Mouse (Mus musculus): ENCODE measurements around the gene Erbin. TPM values are rescaled to one million over a fixed set of nuclear protein-coding genes. Genes with fewer than 3 reads are reported as not detected.

Erbin gene
- 1.3 and 6.6 TPM in 2 replicates for polyA plus RNA-seq (2012; ENCODE audit: insufficient read depth, low replicate concordance)

DNA sequence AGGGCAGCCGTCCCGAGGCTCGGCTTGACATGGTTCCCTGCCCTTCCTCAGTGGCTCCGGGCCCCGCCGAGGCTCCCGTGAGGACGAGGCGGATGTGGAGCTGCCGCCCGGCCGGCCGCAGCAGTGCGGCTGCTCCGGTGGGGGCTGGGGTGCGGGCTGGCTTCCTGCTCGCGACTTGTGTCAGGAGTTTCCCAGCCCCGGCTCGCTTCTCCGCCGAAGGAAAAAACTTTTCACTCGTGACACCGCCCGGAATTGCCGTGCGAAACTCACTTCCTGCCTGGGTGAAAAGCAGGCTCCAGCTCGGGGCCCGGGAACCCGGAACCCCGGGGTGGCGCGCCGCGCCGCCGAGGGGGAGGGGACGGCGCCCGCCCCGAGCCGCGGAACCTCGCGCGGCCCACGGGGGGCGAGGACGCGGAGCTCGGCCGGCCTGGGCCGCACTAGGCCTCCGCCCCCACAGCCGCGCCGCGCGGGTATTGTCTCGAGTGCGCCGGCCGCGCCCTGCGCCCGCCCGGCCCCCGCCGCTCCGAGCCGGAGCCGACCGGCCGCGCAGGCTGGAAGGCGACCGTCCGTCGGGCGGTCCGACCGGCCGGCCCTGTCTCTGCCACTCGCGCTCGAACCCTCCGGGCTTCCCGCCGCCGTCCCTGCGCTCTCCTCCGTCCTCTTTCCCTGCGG, at the start of gene Erbin:
Erbin (minus strand) TSS at position 254 of the 672 bp plus-strand sequence.
- no peak for TF ChIP-seq FLI1 (IDR thresholded peaks at IDR 0.05; ENCODE audit: low read length)
- TF ChIP-seq GATA1 (IDR thresholded peaks at IDR 0.05; ENCODE audit: borderline replicate concordance, low read length): no peak
- Histone ChIP-seq H3K27me3 (replicated peaks) (no peaks in the 10 kb centered on the region), H3K36me3 (replicated peaks; ENCODE audit: low read length) (peaks cover 9% of the 10 kb centered on the region), H3K4me1 (peaks cover 49% of the 10 kb centered on the region), H3K4me3 (replicated peaks) (peak within 1 kb of the TSS; percentile 91), H3K9me3 (no peaks in the 10 kb centered on the region)

DNA sequence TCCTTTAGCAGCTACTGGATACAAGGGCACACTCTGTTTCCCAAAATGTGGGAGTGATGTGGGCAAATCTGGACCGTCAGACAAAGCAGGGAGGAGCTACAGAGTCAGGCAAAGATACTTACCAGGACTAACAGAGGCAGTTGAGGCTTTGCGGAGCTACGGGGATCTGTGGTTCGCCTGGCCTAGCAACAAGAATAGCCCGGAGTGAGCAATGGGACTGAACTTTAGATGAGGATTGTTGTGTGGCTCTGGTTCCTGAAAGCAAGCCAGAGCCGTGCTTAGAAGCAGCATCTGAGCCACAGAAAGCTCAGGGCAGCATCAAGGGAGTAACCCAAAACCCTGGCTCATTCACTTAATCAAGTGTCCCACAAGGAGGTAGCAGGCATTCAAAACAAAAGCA, 49.6 kb upstream of the Erbin start:
- no peaks in the 10 kb centered on the region for H3K27me3 ChIP-seq (replicated peaks)
- H3K4me1 ChIP-seq: peaks cover 63% of the 10 kb centered on the region
- H3K9me3 ChIP-seq: peaks cover 6% of the 10 kb centered on the region; the same call in 1 of the 2 replicates
- TF ChIP-seq GATA1 (IDR thresholded peaks at IDR 0.05; ENCODE audit: borderline replicate concordance, low read length) (no peak), FLI1 (IDR thresholded peaks at IDR 0.05; ENCODE audit: low read length) (no peak)
- H3K36me3 ChIP-seq (replicated peaks; ENCODE audit: low read length): peaks cover 4% of the 10 kb centered on the region
- H3K4me3 ChIP-seq (replicated peaks): no peak overlapping the region

GRCm38 (mm10) chr13:103967987-103968386, 47.7 kb upstream of the Erbin start:
- Histone ChIP-seq H3K36me3 (replicated peaks; ENCODE audit: low read length) (peaks cover 4% of the 10 kb centered on the region), H3K4me3 (replicated peaks) (no peak overlapping the region), H3K4me1 (peaks cover 47% of the 10 kb centered on the region), H3K9me3 (peaks cover 10% of the 10 kb centered on the region; the same call in 1 of the 2 replicates), H3K27me3 (replicated peaks) (no peaks in the 10 kb centered on the region)
- no peak for TF ChIP-seq FLI1 (IDR thresholded peaks at IDR 0.05; ENCODE audit: low read length)
- TF ChIP-seq GATA1 (IDR thresholded peaks at IDR 0.05; ENCODE audit: borderline replicate concordance, low read length): no peak

- Histone ChIP-seq H3K4me1 (peaks cover 44% of the 10 kb centered on the region), H3K36me3 (replicated peaks; ENCODE audit: low read length) (peaks cover 4% of the 10 kb centered on the region), H3K9me3 (peaks cover 10% of the 10 kb centered on the region; the same call in 1 of the 2 replicates), H3K27me3 (replicated peaks) (no peaks in the 10 kb centered on the region), H3K4me3 (replicated peaks) (no peak overlapping the region)
- no peak for TF ChIP-seq FLI1 (IDR thresholded peaks at IDR 0.05; ENCODE audit: low read length)
- TF ChIP-seq GATA1 (IDR thresholded peaks at IDR 0.05; ENCODE audit: borderline replicate concordance, low read length): no peak
Measured at GRCm38 (mm10) chr13:103966696-103967215, 46.4 kb upstream of the Erbin start.

DNA sequence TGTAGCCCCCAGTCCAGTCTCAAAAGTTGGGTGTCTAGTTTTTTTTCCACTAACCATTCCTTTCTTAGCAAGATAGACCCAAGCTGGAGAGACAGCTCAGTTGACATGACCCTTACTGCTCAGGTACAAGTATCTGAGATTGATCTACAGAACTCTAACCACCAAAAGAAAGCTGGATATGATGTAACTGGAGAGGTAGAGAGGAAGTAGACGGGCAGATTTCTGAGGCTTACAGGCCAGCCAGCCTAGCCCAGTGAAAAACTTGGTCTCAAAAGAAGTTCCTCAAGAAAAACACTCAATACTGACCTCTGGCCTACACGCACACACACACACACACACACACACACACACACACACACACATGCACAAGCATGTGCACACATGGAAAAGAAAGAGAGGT, 44.9 kb upstream of the Erbin start:
- TF ChIP-seq FLI1 (IDR thresholded peaks at IDR 0.05; ENCODE audit: low read length) (no peak), GATA1 (IDR thresholded peaks at IDR 0.05; ENCODE audit: borderline replicate concordance, low read length) (no peak)
- peaks cover 37% of the 10 kb centered on the region for H3K4me1 ChIP-seq
- peaks cover 4% of the 10 kb centered on the region for H3K36me3 ChIP-seq (replicated peaks; ENCODE audit: low read length)
- H3K9me3 ChIP-seq: peaks cover 10% of the 10 kb centered on the region; the same call in 1 of the 2 replicates
- no peak overlapping the region for H3K4me3 ChIP-seq (replicated peaks)
- H3K27me3 ChIP-seq (replicated peaks): no peaks in the 10 kb centered on the region

DNA sequence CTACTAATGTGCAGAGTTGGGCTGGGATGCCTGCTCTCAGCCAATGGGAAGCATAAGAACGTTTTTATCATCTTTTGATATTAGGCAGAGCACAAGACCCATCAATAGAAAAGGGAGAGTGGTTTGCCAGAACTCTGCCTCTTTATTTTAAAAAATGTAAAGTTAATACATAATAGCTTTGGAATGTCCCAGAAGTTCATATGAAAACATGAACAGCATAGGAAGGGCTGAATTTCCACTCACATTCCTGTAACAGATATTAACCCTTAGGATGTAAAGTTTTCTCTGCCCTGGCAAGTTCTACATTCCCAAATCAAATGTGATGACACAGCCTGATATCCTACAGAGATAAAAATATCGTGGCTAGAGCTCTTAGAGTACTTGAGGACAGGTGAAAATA, 42.8 kb upstream of the Erbin start:
- H3K36me3 ChIP-seq (replicated peaks; ENCODE audit: low read length): peaks cover 4% of the 10 kb centered on the region

DNA sequence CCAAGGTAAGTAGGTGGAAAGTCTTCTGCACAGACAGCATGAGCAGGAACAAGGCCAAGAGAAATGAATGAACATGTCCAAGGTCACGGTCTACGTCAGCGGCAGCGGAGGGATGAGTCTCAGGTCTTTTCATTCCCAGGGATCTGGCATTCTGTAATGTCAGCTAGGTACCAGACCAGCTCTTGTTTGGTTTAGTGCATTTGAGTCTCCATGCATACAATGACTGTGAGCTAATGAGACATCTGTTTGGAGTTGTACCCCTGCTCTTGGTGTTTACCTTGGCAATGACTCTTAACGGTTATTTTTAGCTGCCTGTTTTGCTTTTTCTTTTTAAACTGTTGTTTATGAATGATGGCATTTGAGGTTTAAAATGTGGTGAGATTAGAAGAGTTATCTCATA, 39.5 kb upstream of the Erbin start:
- no peak overlapping the region for H3K4me3 ChIP-seq (replicated peaks)
- TF ChIP-seq FLI1 (IDR thresholded peaks at IDR 0.05; ENCODE audit: low read length) (no peak), GATA1 (IDR thresholded peaks at IDR 0.05; ENCODE audit: borderline replicate concordance, low read length) (no peak)
- H3K36me3 ChIP-seq (replicated peaks; ENCODE audit: low read length): no peaks in the 10 kb centered on the region
- H3K27me3 ChIP-seq (replicated peaks): no peaks in the 10 kb centered on the region
- H3K9me3 ChIP-seq: 0 out of 2 replicates have a peak, but pooled peaks cover 5% of the 10 kb centered on the region
- peaks cover 42% of the 10 kb centered on the region for H3K4me1 ChIP-seq

More for the DNA sequence above, 42.8 kb upstream of the Erbin start:
- no peak overlapping the region for H3K4me3 ChIP-seq (replicated peaks)
- peaks cover 10% of the 10 kb centered on the region; the same call in 1 of the 2 replicates for H3K9me3 ChIP-seq
- H3K4me1 ChIP-seq: peaks cover 38% of the 10 kb centered on the region
- no peaks in the 10 kb centered on the region for H3K27me3 ChIP-seq (replicated peaks)
- no peak for TF ChIP-seq GATA1 (IDR thresholded peaks at IDR 0.05; ENCODE audit: borderline replicate concordance, low read length)
- no peak for TF ChIP-seq FLI1 (IDR thresholded peaks at IDR 0.05; ENCODE audit: low read length)

DNA sequence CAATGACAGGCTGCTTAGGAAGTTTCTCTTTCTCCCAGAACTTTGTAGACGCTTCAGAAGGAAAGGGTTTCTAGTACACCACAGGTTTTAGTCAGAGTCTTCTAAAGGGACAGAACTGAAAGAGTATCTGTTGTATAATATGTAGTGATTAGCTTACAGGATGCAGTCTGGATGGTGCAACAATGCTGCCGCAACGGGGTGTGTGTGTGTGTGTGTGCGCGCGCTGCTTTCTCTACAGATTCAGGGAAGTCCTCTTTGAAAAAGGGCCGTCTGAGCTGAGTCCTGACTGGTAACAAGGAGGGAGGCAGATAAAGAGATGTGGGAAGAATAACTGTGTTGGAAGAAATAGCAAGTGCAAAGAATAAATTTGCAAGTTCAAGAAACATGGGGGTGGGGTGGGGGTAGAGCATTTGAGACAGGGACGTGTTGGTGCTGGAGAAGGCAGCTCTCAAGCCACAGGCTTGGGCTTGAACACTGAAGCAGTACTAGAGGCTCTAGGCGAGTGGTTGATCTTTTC, 38.4 kb upstream of the Erbin start:
- no peaks in the 10 kb centered on the region for H3K36me3 ChIP-seq (replicated peaks; ENCODE audit: low read length)
- no peak for TF ChIP-seq GATA1 (IDR thresholded peaks at IDR 0.05; ENCODE audit: borderline replicate concordance, low read length)
- no peak for TF ChIP-seq FLI1 (IDR thresholded peaks at IDR 0.05; ENCODE audit: low read length)
- H3K9me3 ChIP-seq: no peaks in the 10 kb centered on the region
- H3K4me1 ChIP-seq: peaks cover 51% of the 10 kb centered on the region
- no peak overlapping the region for H3K4me3 ChIP-seq (replicated peaks)
- no peaks in the 10 kb centered on the region for H3K27me3 ChIP-seq (replicated peaks)

DNA sequence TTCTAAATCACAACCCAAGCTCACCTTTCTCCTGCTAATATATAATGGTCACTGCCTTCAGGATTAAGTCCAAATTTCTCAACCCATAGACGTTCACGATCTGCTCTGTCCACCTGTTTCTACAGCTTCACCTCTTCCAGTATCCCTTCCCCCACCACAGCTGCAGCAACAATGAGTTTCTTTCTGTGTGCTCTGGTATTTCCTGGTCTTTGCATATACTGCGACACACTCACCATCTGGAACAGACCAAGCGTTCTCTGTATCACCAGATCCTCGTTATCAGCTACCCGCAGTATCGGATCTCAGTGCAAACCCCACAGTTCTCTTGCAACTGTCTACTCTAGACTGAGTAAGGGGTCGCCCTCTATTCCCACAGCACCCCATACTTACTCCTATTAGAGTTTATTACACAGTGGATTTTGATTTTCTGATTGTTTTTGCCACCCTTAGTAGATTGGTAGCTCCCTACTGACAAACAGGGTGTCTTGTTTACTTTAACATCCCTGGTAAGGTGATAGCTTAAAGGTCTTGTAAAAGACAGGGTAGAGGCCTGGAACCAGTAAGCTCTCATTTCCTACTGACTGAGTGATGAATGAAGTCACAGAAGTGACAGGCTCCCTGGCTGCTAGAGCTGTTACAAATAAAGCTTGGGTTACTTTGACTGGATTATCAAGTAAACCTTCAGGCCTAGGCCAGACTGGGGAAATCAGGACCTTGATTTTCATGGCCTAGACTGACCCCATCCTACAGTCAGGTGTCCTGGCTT, 37.0 kb upstream of the Erbin start:
- Histone ChIP-seq H3K4me1 (peaks cover 60% of the 10 kb centered on the region), H3K27me3 (replicated peaks) (no peaks in the 10 kb centered on the region), H3K4me3 (replicated peaks) (no peak overlapping the region), H3K9me3 (no peaks in the 10 kb centered on the region), H3K36me3 (replicated peaks; ENCODE audit: low read length) (no peaks in the 10 kb centered on the region)
- no peak for TF ChIP-seq FLI1 (IDR thresholded peaks at IDR 0.05; ENCODE audit: low read length)
- no peak for TF ChIP-seq GATA1 (IDR thresholded peaks at IDR 0.05; ENCODE audit: borderline replicate concordance, low read length)
